Mouse (Mus musculus) embryonic facial prominence, embryonic 15.5 days (tissue): Measurements from ENCODE around the gene Abcg3. TPM values are rescaled to one million over a fixed set of nuclear protein-coding genes. Genes with fewer than 3 reads are reported as not detected.

Source experiments
- ATAC-seq: fragments of 200-750 bp; cut with Nextera tagmentation; 2 replicates; pipeline ENCODE4 v1.8.0; 2017; ENCODE audit warnings: low read depth, moderate TSS enrichment; ENCODE audit not compliant: insufficient number of reproducible peaks, low FRiP score, low TSS enrichment
- H3K27ac ChIP-seq: fragments of 300-500 bp; sonication (generic); replicated peaks from 2 replicates; pipeline ENCODE4 v1.5.1; 2015; ENCODE audit warnings: mild to moderate bottlenecking, inconsistent platforms
- H3K27me3 ChIP-seq: fragments of 300-500 bp; sonication (generic); 2 replicates; pipeline ENCODE4 v1.6.1; 2015; ENCODE audit warnings: inconsistent platforms
- H3K36me3 ChIP-seq: fragments of 300-500 bp; sonication (generic); 2 replicates; pipeline ENCODE4 v1.6.1; 2015; ENCODE audit warnings: mild to moderate bottlenecking, inconsistent platforms
- H3K4me1 ChIP-seq: fragments of 300-500 bp; sonication (generic); 2 replicates; pipeline ENCODE4 v1.6.1; 2015; ENCODE audit warnings: inconsistent platforms
- H3K4me2 ChIP-seq: fragments of 300-500 bp; sonication (generic); replicated peaks from 2 replicates; pipeline ENCODE4 v1.6.1; 2015; ENCODE audit warnings: mild to moderate bottlenecking, inconsistent platforms
- H3K4me3 ChIP-seq: fragments of 300-500 bp; sonication (generic); replicated peaks from 2 replicates; pipeline ENCODE4 v1.5.1; 2015; ENCODE audit warnings: mild to moderate bottlenecking, inconsistent platforms
- H3K9ac ChIP-seq: fragments of 300-500 bp; sonication (generic); 2 replicates; pipeline ENCODE4 v1.6.1; 2015; ENCODE audit warnings: inconsistent platforms
- H3K9me3 ChIP-seq: fragments of 300-500 bp; sonication (generic); replicated peaks from 2 replicates; pipeline ENCODE4 v1.6.1; 2016; ENCODE audit warnings: inconsistent platforms
- WGBS: fragments of 180-500 bp; shearing (Covaris S2); methylation state at CpG from one replicate; pipeline ENCODE4 v1.1.7; 2015; 5-methylcytosine and 5-hydroxymethylcytosine counted together
- polyA plus RNA-seq: library from polyadenylated mRNA; unstranded; fragments of >200 nt; fragmentation: Nextera tagmentation; extraction: Ambion mirVana; gene quantifications from 2 replicates; pipeline ENCODE4 v1.2.1, GENCODE M21; 2015

Gene Abcg3
- 1.2 TPM in 2 replicates for polyA plus RNA-seq

DNA sequence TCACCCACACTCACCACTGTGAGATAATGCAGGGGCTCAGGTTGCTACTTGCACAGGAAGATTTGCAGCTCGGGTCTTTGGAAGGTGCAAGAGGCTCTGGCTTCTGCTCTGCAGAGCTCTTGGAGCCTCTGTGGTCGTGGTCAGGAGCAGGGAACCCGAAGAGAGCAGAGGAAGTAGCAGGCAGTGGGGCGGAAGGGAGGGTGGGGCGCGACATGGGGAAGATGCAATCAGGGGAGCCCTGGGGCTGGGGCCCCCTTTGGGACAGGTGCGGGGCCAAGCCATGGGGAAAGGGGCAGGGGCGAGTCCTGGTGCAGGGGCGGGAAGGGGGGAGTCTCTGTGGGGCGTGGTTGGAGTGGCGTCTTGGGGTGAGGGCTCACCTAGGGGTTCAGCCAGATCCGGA is at the start of gene Abcg3:
Abcg3 (minus strand) TSS at position 184 of the 400 bp plus-strand sequence.
- 32% methylated on average over 12 of the region's 12 CpGs for WGBS
- Histone ChIP-seq H3K27ac (no peak within 1 kb of the TSS), H3K36me3 (no peaks in the 10 kb centered on the region), H3K4me3 (no peak within 1 kb of the TSS; the same call in 1 of the 2 replicates), H3K9ac (no peak within 1 kb of the TSS), H3K9me3 (no peaks in the 10 kb centered on the region), H3K4me2 (no peak within 1 kb of the TSS; the same call in 1 of the 2 replicates), H3K27me3 (no peaks in the 10 kb centered on the region), H3K4me1 (no peaks in the 10 kb centered on the region)
- no peak for ATAC-seq

DNA sequence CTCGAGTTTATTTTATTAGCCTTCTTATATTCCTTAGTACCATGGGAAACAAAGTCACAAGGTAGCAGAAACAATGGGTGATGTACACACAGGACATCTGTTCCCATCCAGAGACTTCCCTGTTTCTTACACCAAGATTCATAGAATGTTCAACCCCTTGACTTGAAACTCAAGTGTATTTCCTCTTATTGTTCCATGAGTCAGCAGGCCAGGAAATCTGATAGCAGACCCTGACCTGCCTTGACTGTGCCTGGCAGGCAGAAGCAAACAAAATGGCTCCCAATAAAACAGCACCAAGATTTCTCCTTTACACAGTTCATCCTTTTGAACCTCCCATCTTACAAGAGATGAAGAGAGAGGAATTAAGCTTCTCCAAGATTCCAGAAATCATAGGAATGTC is 30.0 kb upstream of the Abcg3 start:
- Histone ChIP-seq H3K27ac (no peak overlapping the region), H3K9ac (no peak overlapping the region), H3K4me1 (no peaks in the 10 kb centered on the region), H3K36me3 (no peaks in the 10 kb centered on the region), H3K4me2 (no peak overlapping the region), H3K27me3 (no peaks in the 10 kb centered on the region), H3K9me3 (no peaks in the 10 kb centered on the region), H3K4me3 (no peak overlapping the region)
- WGBS = 70% methylated on average over 1 of the region's 1 CpGs
- no peak for ATAC-seq

DNA sequence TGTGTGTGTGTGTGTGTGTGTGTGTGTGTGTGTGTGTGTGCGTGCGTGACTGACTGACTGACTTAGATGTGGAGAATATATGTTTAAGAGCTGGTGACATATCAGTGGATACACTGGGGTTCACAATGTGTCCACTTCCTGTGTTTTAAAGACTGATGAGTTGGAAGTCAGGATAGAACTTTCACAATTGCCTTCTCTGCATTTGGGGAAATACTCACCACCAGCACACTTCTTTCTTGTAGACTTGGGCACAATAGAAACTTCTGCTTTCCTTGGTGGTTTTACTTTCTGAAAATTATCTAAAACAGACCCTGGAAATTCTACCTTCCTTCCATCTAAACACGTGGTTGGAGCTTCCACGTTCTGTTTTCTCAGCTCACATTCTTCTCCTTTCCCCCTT is 29.1 kb upstream of the Abcg3 start:
- H3K27ac ChIP-seq = no peak overlapping the region
- 87% methylated on average over 4 of the region's 4 CpGs for WGBS
- no peaks in the 10 kb centered on the region for H3K4me1 ChIP-seq
- H3K9me3 ChIP-seq = no peaks in the 10 kb centered on the region
- ATAC-seq = no peak
- H3K27me3 ChIP-seq = no peaks in the 10 kb centered on the region
- H3K4me2 ChIP-seq = no peak overlapping the region
- no peaks in the 10 kb centered on the region for H3K36me3 ChIP-seq
- no peak overlapping the region for H3K4me3 ChIP-seq
- H3K9ac ChIP-seq = no peak overlapping the region

DNA sequence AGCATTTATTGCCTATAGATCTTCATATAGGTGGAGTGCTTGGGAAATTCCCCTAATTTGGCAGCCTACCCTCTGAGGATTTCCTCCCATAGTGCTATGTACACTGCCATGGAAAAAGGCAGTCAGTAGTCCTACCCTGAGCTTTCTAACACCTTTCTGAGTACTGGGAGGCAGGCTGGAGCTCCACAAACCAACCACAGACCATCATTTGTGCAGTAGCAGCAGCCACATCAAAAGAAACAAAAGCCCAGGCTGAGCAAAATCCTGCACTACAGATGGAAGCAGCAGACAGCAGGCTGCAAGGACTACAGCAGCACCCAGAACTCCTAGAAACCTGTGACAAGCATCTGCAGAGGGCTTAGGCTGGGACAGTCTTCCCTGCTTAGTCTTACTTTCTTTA is 27.9 kb upstream of the Abcg3 start:
- Histone ChIP-seq H3K27ac (no peak overlapping the region), H3K4me2 (no peak overlapping the region), H3K9me3 (no peaks in the 10 kb centered on the region), H3K27me3 (no peaks in the 10 kb centered on the region), H3K9ac (no peak overlapping the region), H3K4me1 (no peaks in the 10 kb centered on the region), H3K36me3 (no peaks in the 10 kb centered on the region), H3K4me3 (no peak overlapping the region)
- no peak for ATAC-seq

DNA sequence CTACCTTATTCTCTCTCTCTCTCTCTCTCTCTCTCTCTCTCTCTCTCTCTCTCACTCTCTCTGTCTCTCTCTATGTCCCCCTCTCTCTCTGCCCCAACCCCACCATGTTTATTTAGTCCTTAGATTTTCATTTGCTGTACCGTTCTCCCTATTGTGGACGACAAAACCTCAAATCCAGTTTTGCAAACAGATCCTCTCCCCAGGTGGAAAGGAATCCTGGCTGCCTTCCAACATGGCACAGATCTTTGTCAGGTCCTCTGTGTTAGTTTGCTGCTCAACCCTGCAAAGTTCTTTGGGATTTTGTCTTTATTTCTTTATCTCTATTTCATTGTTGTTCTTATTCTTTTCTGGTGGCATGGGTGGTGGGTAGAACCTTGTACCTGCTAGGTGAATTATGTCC is 6.9 kb upstream of the Abcg3 start:
- ATAC-seq = no peak
- H3K4me2 ChIP-seq = no peak overlapping the region
- WGBS = 74% methylated on average over 2 of the region's 2 CpGs

DNA sequence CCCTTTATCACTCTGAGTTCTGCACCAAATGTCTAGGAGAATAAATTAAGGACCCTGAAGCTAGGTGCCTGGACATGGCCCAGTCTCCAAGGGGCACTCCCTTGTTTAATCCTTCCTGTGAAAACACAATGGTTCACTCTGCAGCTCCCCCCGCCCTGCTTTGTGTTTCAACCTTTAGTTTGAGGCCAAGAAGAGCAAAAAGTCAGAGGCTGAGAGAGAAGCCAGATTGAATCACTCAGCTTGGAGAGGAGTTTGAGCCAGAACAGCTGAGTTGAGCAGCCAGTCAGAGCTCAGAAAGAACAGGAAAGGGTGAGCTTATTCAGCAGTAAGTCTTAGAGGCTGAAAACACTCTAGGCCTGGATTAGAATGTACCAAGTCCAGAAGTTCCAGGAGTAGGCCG is 5.5 kb upstream of the Abcg3 start:
- no peaks in the 10 kb centered on the region for H3K27me3 ChIP-seq
- H3K36me3 ChIP-seq = no peaks in the 10 kb centered on the region
- H3K9ac ChIP-seq = no peak overlapping the region
- H3K4me3 ChIP-seq = no peak overlapping the region
- H3K9me3 ChIP-seq = no peaks in the 10 kb centered on the region
- ATAC-seq = no peak
- H3K27ac ChIP-seq = no peak overlapping the region
- no peak overlapping the region for H3K4me2 ChIP-seq
- no peaks in the 10 kb centered on the region for H3K4me1 ChIP-seq
- 59% methylated on average over 2 of the region's 2 CpGs for WGBS

More for the DNA sequence above, 6.9 kb upstream of the Abcg3 start:
- no peak overlapping the region for H3K4me3 ChIP-seq
- no peaks in the 10 kb centered on the region for H3K27me3 ChIP-seq
- no peaks in the 10 kb centered on the region for H3K36me3 ChIP-seq
- H3K9me3 ChIP-seq = no peaks in the 10 kb centered on the region
- no peak overlapping the region for H3K27ac ChIP-seq
- no peak overlapping the region for H3K9ac ChIP-seq
- no peaks in the 10 kb centered on the region for H3K4me1 ChIP-seq

DNA sequence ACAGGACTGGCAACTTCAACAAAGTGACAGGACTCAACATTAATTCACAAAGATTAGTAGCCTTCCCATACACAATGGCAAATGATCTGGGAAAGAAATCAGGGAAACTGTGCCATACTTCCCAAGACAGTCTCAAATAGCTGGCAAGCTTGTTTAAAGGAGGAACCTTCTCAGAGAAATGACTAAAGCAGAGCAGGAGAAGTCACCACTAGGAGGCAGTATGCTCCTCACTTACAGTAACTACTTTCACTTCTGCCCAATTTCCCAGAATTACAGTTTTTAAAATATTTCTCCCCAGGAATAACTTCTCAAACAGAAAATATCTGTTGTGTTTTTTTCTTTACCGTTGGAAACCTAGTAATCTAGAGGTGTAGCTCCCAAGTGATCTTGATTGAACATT is 4.2 kb upstream of the Abcg3 start:
- H3K27ac ChIP-seq = no peak overlapping the region
- no peaks in the 10 kb centered on the region for H3K4me1 ChIP-seq
- no peaks in the 10 kb centered on the region for H3K36me3 ChIP-seq
- H3K4me2 ChIP-seq = no peak overlapping the region
- H3K9ac ChIP-seq = no peak overlapping the region
- no peak overlapping the region for H3K4me3 ChIP-seq
- no peaks in the 10 kb centered on the region for H3K27me3 ChIP-seq
- no peaks in the 10 kb centered on the region for H3K9me3 ChIP-seq
- no peak for ATAC-seq
- 44% methylated on average over 1 of the region's 1 CpGs for WGBS

DNA sequence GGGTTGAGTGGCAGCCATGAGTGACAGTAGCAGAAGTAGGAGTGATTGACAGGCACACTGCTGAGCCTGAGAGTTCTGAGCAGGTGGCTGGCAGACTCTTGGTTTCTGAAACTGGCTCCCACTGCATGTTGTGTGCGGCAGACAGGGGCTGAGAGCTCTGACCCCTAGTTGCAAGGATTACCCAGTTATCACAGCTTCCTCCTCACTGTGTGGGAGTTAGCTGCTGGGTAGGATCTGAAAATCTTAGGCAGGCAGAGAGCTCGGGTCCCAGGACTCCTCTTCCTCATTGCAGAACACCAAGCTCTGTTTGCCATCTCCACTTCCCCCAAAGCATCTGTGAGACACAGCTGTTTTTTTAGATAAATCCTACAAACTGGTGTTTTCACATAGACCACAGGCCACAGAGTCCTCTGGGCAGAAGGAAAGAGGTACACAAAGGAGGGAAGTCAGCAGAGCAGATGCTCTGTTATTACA is 3.4 kb downstream of the Abcg3 start:
- H3K4me3 ChIP-seq = no peak overlapping the region
- H3K9ac ChIP-seq = no peak overlapping the region
- no peaks in the 10 kb centered on the region for H3K36me3 ChIP-seq
- H3K4me2 ChIP-seq = no peak overlapping the region
- 57% methylated on average over 2 of the region's 2 CpGs for WGBS
- no peaks in the 10 kb centered on the region for H3K4me1 ChIP-seq
- no peaks in the 10 kb centered on the region for H3K9me3 ChIP-seq
- no peak overlapping the region for H3K27ac ChIP-seq
- no peak for ATAC-seq
- no peaks in the 10 kb centered on the region for H3K27me3 ChIP-seq

DNA sequence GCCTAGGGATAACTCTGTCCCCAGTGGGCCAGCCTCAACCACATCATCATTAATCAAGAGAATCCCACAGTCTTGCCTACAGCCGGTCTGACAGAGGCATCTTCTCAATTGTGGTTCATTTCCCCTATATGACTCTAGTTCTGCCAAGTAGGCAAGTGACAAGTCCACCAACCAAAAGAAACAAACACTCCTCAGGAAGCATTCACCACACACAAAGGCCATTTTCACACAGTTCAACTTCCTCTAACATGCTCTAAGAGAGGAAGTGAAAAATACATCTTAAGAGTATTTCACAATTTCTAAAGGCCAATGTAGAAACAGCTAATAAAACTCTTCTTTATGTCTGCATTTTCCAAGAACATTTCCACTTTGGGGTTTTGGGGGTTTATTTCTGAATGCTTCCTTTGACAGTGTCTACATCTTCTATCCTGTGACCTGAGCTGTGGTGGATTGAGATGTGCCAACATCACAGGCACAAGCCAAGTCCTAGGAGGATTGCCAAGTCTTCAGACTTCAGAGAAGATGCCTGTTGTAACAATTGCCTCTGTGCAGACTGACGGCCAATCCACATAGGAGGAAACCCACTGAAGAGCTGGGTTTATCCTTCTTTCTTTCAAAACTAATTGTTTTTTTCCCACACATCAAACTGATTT is 24.3 kb downstream of the Abcg3 start:
- Histone ChIP-seq H3K9ac (no peak overlapping the region), H3K9me3 (no peaks in the 10 kb centered on the region), H3K4me1 (no peaks in the 10 kb centered on the region), H3K27ac (no peak overlapping the region), H3K4me2 (no peak overlapping the region), H3K4me3 (no peak overlapping the region), H3K27me3 (no peaks in the 10 kb centered on the region), H3K36me3 (no peaks in the 10 kb centered on the region)
- WGBS = 75% methylated on average over 2 of the region's 2 CpGs
- no peak for ATAC-seq

DNA sequence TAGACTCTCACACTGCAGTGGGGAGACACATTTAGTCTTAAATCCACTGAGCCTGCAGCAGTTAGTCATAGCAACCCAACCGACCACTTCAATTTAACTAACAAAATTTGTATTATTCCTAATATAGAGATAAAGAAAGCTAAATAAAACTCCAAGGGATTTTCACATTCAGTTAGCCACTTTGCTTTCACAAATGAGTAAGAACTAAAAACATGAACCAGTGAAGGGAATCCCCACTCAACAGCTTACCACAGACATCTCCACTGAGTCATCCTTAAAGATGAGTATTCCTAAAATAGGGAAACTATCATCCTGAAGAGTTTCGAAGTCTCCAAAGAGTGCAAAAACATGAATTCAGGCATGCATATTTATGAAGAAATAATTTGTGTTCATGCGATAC is 27.3 kb downstream of the Abcg3 start:
- WGBS = 84% methylated on average over 3 of the region's 3 CpGs
- ATAC-seq = no peak
- H3K9me3 ChIP-seq = no peaks in the 10 kb centered on the region
- no peak overlapping the region for H3K27ac ChIP-seq
- no peaks in the 10 kb centered on the region for H3K36me3 ChIP-seq
- H3K4me2 ChIP-seq = no peak overlapping the region
- H3K4me1 ChIP-seq = no peaks in the 10 kb centered on the region
- H3K27me3 ChIP-seq = no peaks in the 10 kb centered on the region
- H3K4me3 ChIP-seq = no peak overlapping the region
- H3K9ac ChIP-seq = no peak overlapping the region

DNA sequence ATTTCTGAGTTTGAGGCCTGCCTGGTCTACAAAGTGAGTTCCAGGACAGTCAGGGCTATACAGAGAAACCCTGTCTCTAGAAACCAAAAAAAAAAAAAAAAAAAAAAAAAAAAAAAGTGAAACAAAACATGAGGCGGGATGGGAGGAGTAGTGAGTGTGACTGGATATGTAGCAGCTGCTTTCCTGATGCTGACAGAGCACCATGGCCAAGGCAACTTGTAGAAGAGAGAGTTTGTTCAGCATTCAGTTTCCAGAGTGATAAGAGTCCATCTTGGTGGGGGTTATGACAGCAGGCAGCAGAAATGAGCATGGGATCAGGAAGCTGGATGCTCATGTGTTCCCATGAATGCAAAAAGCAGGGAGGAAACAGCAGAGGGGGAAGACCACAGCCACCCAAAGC is 35.6 kb downstream of the Abcg3 start:
- H3K36me3 ChIP-seq = no peaks in the 10 kb centered on the region
- H3K4me2 ChIP-seq = no peak overlapping the region
- no peak overlapping the region for H3K9ac ChIP-seq
- H3K4me1 ChIP-seq = no peaks in the 10 kb centered on the region
- H3K27ac ChIP-seq = no peak overlapping the region
- no peaks in the 10 kb centered on the region for H3K9me3 ChIP-seq
- no peak for ATAC-seq
- no peak overlapping the region for H3K4me3 ChIP-seq
- no peaks in the 10 kb centered on the region for H3K27me3 ChIP-seq
- WGBS = 73% methylated on average over 1 of the region's 1 CpGs

DNA sequence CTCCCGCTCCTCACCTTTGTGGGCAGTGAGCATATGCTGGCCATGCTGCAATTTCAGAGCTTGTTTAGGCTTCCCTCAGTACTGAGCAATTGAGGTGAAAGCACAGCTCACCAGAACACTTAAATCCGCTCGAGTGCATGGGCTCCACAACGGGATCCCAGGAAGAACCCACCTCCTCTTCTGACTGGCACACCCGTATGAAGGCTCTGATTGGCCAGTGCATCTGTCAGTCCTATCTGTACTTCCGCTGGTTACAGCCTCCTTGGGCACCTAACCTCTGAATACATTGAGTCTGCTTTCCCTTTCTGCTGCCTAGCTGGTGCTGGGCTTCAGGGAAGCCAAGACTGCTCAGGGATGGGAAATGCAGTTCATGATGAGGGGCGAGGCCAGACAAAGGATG is 48.4 kb downstream of the Abcg3 start:
- no peak overlapping the region for H3K9ac ChIP-seq
- ATAC-seq = no peak
- no peak overlapping the region for H3K4me3 ChIP-seq

More for the DNA sequence above, 48.4 kb downstream of the Abcg3 start:
- 84% methylated on average over 7 of the region's 7 CpGs for WGBS
- Histone ChIP-seq H3K27ac (no peak overlapping the region), H3K4me2 (no peak overlapping the region), H3K27me3 (no peaks in the 10 kb centered on the region), H3K36me3 (no peaks in the 10 kb centered on the region), H3K4me1 (no peaks in the 10 kb centered on the region), H3K9me3 (0 out of 2 replicates have a peak, but pooled peaks cover 4% of the 10 kb centered on the region)
